Mouse (Mus musculus): Measurements from ENCODE around the gene Plcl1.

GRCm38 (mm10) chr1:55661381-55661780 lies 255.7 kb downstream of the Plcl1 start:
- TF ChIP-seq CTCF (IDR thresholded peaks at IDR 0.05; ENCODE audit: control insufficient read depth, insufficient read depth, insufficient read length) = no peak
- no peak for TF ChIP-seq CEBPB (IDR thresholded peaks at IDR 0.05; ENCODE audit: low read depth)
- no peak for TF ChIP-seq USF1 (IDR thresholded peaks at IDR 0.05; ENCODE audit: low read depth)
- TF ChIP-seq MAX (IDR thresholded peaks at IDR 0.05) = no peak
